Mouse (Mus musculus) granulocyte monocyte progenitor cell, adult 5-6 weeks (primary cell): ENCODE results near the gene Calm5. TPM values are rescaled to one million over a fixed set of nuclear protein-coding genes. Genes with fewer than 3 reads are reported as not detected.
A peak's percentile ranks its signal among the peaks of the same experiment; 100 is the strongest.
"Not testable (repeated sequence)": the region's sequence is repeated elsewhere in the genome, so short reads cannot be mapped to it uniquely, and the experiment has no call there.

Experiments used
- ATAC-seq: replicated peaks from 2 replicates; pipeline ENCODE4 v1.8.0; 2016; ENCODE audit warnings: mild to moderate bottlenecking, moderate TSS enrichment, inconsistent platforms; ENCODE audit not compliant: poor library complexity, severe bottlenecking
- total RNA-seq, 2 experiments: library from RNA; stranded (forward) in 1 of 2; stranded (reverse) in 1 of 2; fragments of 200-712, 200-1000 nt in 1 of 2; fragments of >200 nt in 1 of 2; fragmentation: Nextera tagmentation in 1 of 2; gene quantifications; 2 replicates each; pipeline ENCODE4 v1.2.3; 2014 to 2017

Calm5 gene
- total RNA-seq (2014; fragmentation: Nextera tagmentation) (not detected in 2 replicates), total RNA-seq (2017) (not detected in 2 replicates)

- ATAC-seq, result peak; percentile 94
These were observed at the start of gene Calm5 for GRCm38 (mm10) chr13:3853648-3854333. Calm5 (plus strand) TSS chr13:3854173.

DNA sequence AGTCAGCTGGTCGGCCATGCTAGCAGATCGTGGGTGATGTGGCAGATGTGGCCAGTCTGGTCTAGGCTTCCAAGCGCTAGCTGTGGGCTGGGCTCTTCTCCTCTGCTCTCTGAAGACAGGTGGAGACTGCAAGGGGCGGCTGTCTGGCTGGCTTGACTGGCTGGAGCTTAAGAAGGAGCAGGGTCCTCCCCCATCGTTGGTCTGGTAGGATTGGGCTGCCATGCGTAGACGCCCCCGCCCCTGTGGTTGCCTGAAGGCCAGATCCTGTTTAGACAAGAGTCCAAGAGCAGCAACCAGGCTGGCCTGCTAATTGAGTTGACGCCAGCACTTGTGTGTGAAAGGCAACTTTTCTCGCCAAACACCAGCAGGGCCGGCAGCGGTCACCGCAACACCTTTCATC is 49.8 kb upstream of the Calm5 start, which contains the start of gene Calml3:
Gene Calml3, minus strand, starts transcription at position 131 of the 400 bp plus-strand sequence.
- no peak for ATAC-seq

DNA sequence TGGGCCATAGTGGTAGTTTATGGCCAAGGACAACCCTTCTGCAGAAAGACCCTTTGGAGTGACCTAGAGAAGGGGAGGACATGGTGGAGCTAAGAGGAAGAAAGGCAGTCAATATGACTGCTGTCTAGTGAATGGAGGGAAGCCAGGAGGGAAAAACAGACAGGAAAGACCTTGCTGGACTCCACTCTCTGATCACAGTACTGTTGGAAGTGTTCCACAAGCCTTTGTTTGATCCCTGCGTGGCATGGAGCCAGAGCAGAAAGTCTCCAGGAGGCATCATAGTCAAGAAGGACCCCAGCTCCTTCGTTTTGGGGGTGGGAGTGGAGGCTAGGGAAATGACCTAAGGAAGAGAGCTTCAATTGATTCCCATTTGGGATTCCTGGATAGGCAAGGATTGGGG is 48.8 kb upstream of the Calm5 start:
- no peak for ATAC-seq

GRCm38 (mm10) chr13:3805638-3806037 is 48.3 kb upstream of the Calm5 start:
- peak; percentile 51 for ATAC-seq

- no peak for ATAC-seq
These were observed 46.7 kb upstream of the Calm5 start for GRCm38 (mm10) chr13:3807131-3807827.

GRCm38 (mm10) chr13:3818012-3818739 is 35.8 kb upstream of the Calm5 start:
- ATAC-seq, result peak; percentile 94

GRCm38 (mm10) chr13:3818740-3819076 is 35.3 kb upstream of the Calm5 start:
- no peak for ATAC-seq

- peak; percentile 74 for ATAC-seq
These were observed 31.9 kb upstream of the Calm5 start for GRCm38 (mm10) chr13:3822105-3822504.

GRCm38 (mm10) chr13:3825726-3826125 is 28.2 kb upstream of the Calm5 start:
- peak; percentile 72 for ATAC-seq

GRCm38 (mm10) chr13:3831546-3831945 is 22.4 kb upstream of the Calm5 start:
- no peak for ATAC-seq

- ATAC-seq, result peak; percentile 23
These were observed 22.0 kb upstream of the Calm5 start for GRCm38 (mm10) chr13:3831994-3832393.

GRCm38 (mm10) chr13:3832450-3832849 is 21.5 kb upstream of the Calm5 start:
- ATAC-seq, result peak; percentile 68

DNA sequence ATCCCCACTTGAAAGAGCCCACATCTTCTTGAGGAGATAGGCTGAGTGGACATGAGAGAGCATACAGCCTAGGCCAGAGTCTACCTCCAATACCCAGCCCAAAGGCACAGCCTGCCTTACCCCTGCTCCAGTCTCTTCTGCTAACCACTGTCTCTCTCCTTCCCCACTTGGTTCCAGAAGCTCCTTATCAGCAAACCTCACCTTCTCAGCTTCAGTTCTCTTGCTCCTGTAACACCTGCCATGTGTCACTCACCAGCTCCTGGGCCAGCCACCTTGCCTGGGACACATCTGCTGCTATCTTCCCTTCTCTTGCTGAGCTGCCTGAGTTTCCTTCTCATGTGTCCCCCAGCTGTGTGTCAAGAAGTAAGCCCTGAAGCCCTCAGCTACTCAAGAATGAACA is 20.3 kb upstream of the Calm5 start:
- ATAC-seq, result not testable (repeated sequence)

DNA sequence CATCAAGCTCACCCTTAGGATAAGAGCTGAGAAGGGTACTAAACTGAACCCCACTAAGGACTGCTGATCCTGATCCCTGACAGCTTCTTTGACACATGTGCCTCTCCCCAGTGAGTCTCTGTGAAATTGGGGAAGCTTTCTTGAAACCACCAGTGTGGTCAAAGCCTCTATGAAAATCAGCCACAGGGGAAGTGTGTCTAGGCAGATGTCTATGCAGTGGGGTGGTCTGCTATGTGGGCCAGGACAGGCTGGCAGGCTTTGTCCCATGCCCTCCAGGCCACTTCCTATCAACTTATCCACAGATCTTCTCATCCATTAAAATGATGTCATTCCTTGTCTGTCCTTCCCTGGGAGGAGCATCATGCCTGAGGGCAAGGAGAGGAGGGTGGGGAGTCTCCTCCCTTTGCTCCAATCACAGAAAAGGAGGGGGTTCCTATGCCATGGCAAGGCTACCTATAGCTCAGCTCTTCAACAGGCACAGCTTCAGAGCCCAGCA is 16.6 kb upstream of the Calm5 start, which contains the start of gene Calm4:
Gene Calm4, plus strand, starts transcription at position 446 of the 496 bp plus-strand sequence.
- ATAC-seq, result peak; percentile 75

DNA sequence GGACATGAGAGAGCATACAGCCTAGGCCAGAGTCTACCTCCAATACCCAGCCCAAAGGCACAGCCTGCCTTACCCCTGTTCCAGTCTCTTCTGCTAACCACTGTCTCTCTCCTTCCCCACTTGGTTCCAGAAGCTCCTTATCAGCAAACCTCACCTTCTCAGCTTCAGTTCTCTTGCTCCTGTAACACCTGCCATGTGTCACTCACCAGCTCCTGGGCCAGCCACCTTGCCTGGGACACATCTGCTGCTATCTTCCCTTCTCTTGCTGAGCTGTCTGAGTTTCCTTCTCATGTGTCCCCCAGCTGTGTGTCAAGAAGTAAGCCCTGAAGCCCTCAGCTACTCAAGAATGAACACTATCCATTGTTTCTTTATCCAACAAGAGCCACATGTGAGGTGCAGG is 13.3 kb upstream of the Calm5 start:
- ATAC-seq, result not testable (repeated sequence)

DNA sequence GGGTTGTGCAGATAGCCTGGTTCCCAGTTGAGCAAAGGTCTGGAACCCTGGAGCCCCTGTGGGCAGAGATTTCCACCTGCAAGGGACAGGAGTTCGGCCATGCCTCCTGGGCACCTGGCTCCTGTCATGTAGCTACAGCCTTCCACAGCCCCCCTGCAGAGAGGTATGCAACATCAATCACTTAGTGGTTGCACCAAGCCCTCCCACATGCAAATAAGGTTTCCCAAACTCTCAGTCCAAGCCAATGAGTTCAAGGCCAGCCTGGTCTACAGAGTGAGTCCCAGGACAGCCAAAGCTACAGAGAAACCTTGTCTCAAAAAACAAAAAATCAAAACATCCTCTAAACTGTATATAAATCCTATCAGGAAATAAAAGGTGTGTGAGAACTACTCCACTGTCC is 3.6 kb upstream of the Calm5 start:
- no peak for ATAC-seq

- ATAC-seq, result no peak
These were observed 883 bp downstream of the Calm5 start for GRCm38 (mm10) chr13:3854856-3855255.

DNA sequence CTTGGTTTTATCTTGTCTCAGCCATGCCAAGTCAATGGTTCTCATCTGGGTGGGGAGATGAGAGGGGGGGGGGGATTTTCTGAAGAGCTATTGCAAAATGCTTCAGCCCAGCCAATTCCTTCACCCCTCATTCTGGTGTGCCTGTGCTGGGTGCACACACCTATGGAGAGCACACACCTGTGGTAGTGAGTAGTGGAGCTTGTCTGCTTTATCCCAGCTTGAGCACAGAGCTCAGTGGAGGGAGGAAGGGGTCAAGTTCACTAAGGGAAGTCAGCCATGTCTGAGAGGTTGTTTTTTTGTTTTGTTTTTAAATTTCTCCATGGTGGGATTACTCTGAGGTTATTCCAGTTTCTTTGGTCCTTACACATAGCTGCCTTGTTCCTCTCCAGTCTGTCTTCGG is 2.3 kb downstream of the Calm5 start:
- ATAC-seq, result no peak

DNA sequence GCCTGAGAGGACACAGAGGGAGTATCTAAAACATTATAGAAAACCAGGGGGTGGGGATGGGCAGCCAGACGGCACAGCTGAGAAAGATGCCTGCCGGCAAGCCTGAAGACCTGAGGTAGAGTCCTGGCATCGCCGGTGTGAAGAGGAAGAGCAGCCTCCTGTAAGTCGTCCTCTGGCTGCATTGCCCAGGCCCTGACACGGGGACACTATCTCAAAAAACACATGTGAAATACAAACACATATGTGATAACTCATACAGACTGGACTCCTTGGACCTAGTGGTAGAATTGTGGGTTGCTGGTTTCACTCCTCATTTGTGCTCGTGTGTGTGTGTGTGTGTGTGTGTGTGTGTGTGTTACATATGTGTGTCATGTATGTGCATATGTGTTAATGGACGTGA is 7.3 kb downstream of the Calm5 start:
- no peak for ATAC-seq

GRCm38 (mm10) chr13:3862325-3862724 is 8.4 kb downstream of the Calm5 start:
- ATAC-seq, result no peak
